Mouse (Mus musculus): ENCODE results near the gene Ccdc9.

- TF ChIP-seq POLR2A (IDR thresholded peaks at IDR 0.05; ENCODE audit: borderline replicate concordance, low read depth, low read length) (no peak), CTCF (IDR thresholded peaks at IDR 0.05; ENCODE audit: low read depth, low read length) (no peak)
Measured at GRCm38 (mm10) chr7:16280721-16281120, 5.9 kb downstream of the Ccdc9 start.
